Mouse (Mus musculus): Measurements from ENCODE around the gene Sypl.

Gene Sypl

GRCm38 (mm10) chr12:32953596-32954215 is at the start of gene Sypl:
TSS of gene Sypl (plus strand) at chr12:32953891.
- in situ Hi-C loops (cut with MboI, MseI): no loop called here

- in situ Hi-C loops (cut with MboI, MseI): loop anchor here in 1 of 2 experiments (5.0 kb wide), 1 partner anchor 208 kb away; no protein-coding TSS in a partner anchor
These were observed 44.0 kb upstream of the Sypl start for GRCm38 (mm10) chr12:32909686-32910085.

GRCm38 (mm10) chr12:32910092-32910491 is 43.6 kb upstream of the Sypl start:
- in situ Hi-C loops (cut with MboI, MseI): loop anchor here in 1 of 2 experiments (5.0 kb wide), 1 partner anchor 207 kb away; no protein-coding TSS in a partner anchor

GRCm38 (mm10) chr12:32910560-32911194 is 43.0 kb upstream of the Sypl start:
- in situ Hi-C loops (cut with MboI, MseI): loop anchor here in 1 of 2 experiments (5.0 kb wide), 1 partner anchor 207 kb away; no protein-coding TSS in a partner anchor

- in situ Hi-C loops (cut with MboI, MseI): loop anchor here in 1 of 2 experiments (5.0 kb wide), 1 partner anchor 206 kb away; no protein-coding TSS in a partner anchor
These were observed 42.1 kb upstream of the Sypl start for GRCm38 (mm10) chr12:32911569-32911968.

GRCm38 (mm10) chr12:32912772-32913171 is 40.9 kb upstream of the Sypl start:
- in situ Hi-C loops (cut with MboI, MseI): loop anchor here in 1 of 2 experiments (5.0 kb wide), 1 partner anchor 205 kb away; no protein-coding TSS in a partner anchor

GRCm38 (mm10) chr12:32918683-32919082 is 35.0 kb upstream of the Sypl start:
- in situ Hi-C loops (cut with MboI, MseI): no loop called here

- in situ Hi-C loops (cut with MboI, MseI): no loop called here
These were observed 34.6 kb upstream of the Sypl start for GRCm38 (mm10) chr12:32919091-32919490.

- in situ Hi-C loops (cut with MboI, MseI): no loop called here
These were observed 34.2 kb upstream of the Sypl start for GRCm38 (mm10) chr12:32919527-32919926.

- in situ Hi-C loops (cut with MboI, MseI): loop anchor here (5.0 kb wide), 3 partner anchors 92 to 347 kb away; no protein-coding TSS in a partner anchor
These were observed 33.4 kb upstream of the Sypl start for GRCm38 (mm10) chr12:32920185-32920788.

GRCm38 (mm10) chr12:32921071-32921470 is 32.6 kb upstream of the Sypl start:
- in situ Hi-C loops (cut with MboI, MseI): loop anchor here (5.0 kb wide), 3 partner anchors 91 to 346 kb away; no protein-coding TSS in a partner anchor

GRCm38 (mm10) chr12:32921532-32922131 is 32.1 kb upstream of the Sypl start:
- in situ Hi-C loops (cut with MboI, MseI): loop anchor here (5.0 kb wide), 3 partner anchors 91 to 346 kb away; no protein-coding TSS in a partner anchor

GRCm38 (mm10) chr12:32924245-32924644 is 29.4 kb upstream of the Sypl start:
- in situ Hi-C loops (cut with MboI, MseI): loop anchor here (5.0 kb wide), 3 partner anchors 88 to 343 kb away; no protein-coding TSS in a partner anchor

GRCm38 (mm10) chr12:32926331-32927172 is 27.1 kb upstream of the Sypl start:
- in situ Hi-C loops (cut with MboI, MseI): no loop called here

- in situ Hi-C loops (cut with MboI, MseI): no loop called here
These were observed 26.4 kb upstream of the Sypl start for GRCm38 (mm10) chr12:32927231-32927835.

GRCm38 (mm10) chr12:32928180-32928579 is 25.5 kb upstream of the Sypl start:
- in situ Hi-C loops (cut with MboI, MseI): no loop called here

- in situ Hi-C loops (cut with MboI, MseI): no loop called here
These were observed 23.7 kb upstream of the Sypl start for GRCm38 (mm10) chr12:32929831-32930513.

GRCm38 (mm10) chr12:32930566-32930965 is 23.1 kb upstream of the Sypl start:
- in situ Hi-C loops (cut with MboI, MseI): no loop called here

- in situ Hi-C loops (cut with MboI, MseI): no loop called here
These were observed 17.3 kb upstream of the Sypl start for GRCm38 (mm10) chr12:32936246-32936946.
